Mouse (Mus musculus): ENCODE results near the gene Selenoo.

The Selenoo gene

GRCm38 (mm10) chr15:89075478-89076147 is 13.3 kb upstream of the Selenoo start:
- ATAC-seq (ENCODE audit: insufficient number of reproducible peaks, low FRiP score, low TSS enrichment) = peak; percentile 51

- ATAC-seq (ENCODE audit: insufficient number of reproducible peaks, low FRiP score, low TSS enrichment) = peak; percentile 19; the same call in 1 of the 2 replicates
Measured at GRCm38 (mm10) chr15:89076156-89076731, 12.6 kb upstream of the Selenoo start.

- no peak for ATAC-seq (ENCODE audit: insufficient number of reproducible peaks, low FRiP score, low TSS enrichment)
Measured at GRCm38 (mm10) chr15:89078208-89078836, 10.6 kb upstream of the Selenoo start.

- ATAC-seq (ENCODE audit: insufficient number of reproducible peaks, low FRiP score, low TSS enrichment) = no peak
Measured at GRCm38 (mm10) chr15:89083906-89084305, 5.0 kb upstream of the Selenoo start.

- ATAC-seq (ENCODE audit: insufficient number of reproducible peaks, low FRiP score, low TSS enrichment) = no peak
Measured at GRCm38 (mm10) chr15:89084826-89085225, 4.1 kb upstream of the Selenoo start.

- peak; percentile 53; the same call in 1 of the 2 replicates for ATAC-seq (ENCODE audit: insufficient number of reproducible peaks, low FRiP score, low TSS enrichment)
Measured at GRCm38 (mm10) chr15:89089248-89090051, 566 bp downstream of the Selenoo start.

GRCm38 (mm10) chr15:89090662-89091061 is 1.8 kb downstream of the Selenoo start:
- ATAC-seq (ENCODE audit: insufficient number of reproducible peaks, low FRiP score, low TSS enrichment) = no peak

GRCm38 (mm10) chr15:89092181-89092580 is 3.3 kb downstream of the Selenoo start:
- ATAC-seq (ENCODE audit: insufficient number of reproducible peaks, low FRiP score, low TSS enrichment) = no peak

- ATAC-seq (ENCODE audit: insufficient number of reproducible peaks, low FRiP score, low TSS enrichment) = no peak
Measured at GRCm38 (mm10) chr15:89097450-89097849, 8.6 kb downstream of the Selenoo start.

- ATAC-seq (ENCODE audit: insufficient number of reproducible peaks, low FRiP score, low TSS enrichment) = peak; percentile 43
Measured at GRCm38 (mm10) chr15:89098616-89099015, 9.7 kb downstream of the Selenoo start.

- ATAC-seq (ENCODE audit: insufficient number of reproducible peaks, low FRiP score, low TSS enrichment) = no peak
Measured at GRCm38 (mm10) chr15:89100823-89101222, 11.9 kb downstream of the Selenoo start.

- ATAC-seq (ENCODE audit: insufficient number of reproducible peaks, low FRiP score, low TSS enrichment) = no peak
Measured at GRCm38 (mm10) chr15:89102646-89103045, 13.8 kb downstream of the Selenoo start.

GRCm38 (mm10) chr15:89103921-89104320 is 15.0 kb downstream of the Selenoo start:
- peak; percentile 28; the same call in 1 of the 2 replicates for ATAC-seq (ENCODE audit: insufficient number of reproducible peaks, low FRiP score, low TSS enrichment)

- ATAC-seq (ENCODE audit: insufficient number of reproducible peaks, low FRiP score, low TSS enrichment) = peak; percentile 67
Measured at GRCm38 (mm10) chr15:89104425-89104824, 15.5 kb downstream of the Selenoo start.

GRCm38 (mm10) chr15:89106073-89106472 is 17.2 kb downstream of the Selenoo start:
- peak; percentile 59 for ATAC-seq (ENCODE audit: insufficient number of reproducible peaks, low FRiP score, low TSS enrichment)

GRCm38 (mm10) chr15:89106976-89107375 is 18.1 kb downstream of the Selenoo start:
- no peak for ATAC-seq (ENCODE audit: insufficient number of reproducible peaks, low FRiP score, low TSS enrichment)

- ATAC-seq (ENCODE audit: insufficient number of reproducible peaks, low FRiP score, low TSS enrichment) = peak; percentile 23; the same call in 1 of the 2 replicates
Measured at GRCm38 (mm10) chr15:89110147-89110546, 21.3 kb downstream of the Selenoo start.

GRCm38 (mm10) chr15:89118007-89118406 is 29.1 kb downstream of the Selenoo start:
- ATAC-seq (ENCODE audit: insufficient number of reproducible peaks, low FRiP score, low TSS enrichment) = no peak

- peak; percentile 69 for ATAC-seq (ENCODE audit: insufficient number of reproducible peaks, low FRiP score, low TSS enrichment)
Measured at GRCm38 (mm10) chr15:89122649-89123366, 33.9 kb downstream of the Selenoo start, which contains the start of gene Tubgcp6. Tubgcp6 (minus strand) TSS chr15:89123112.

- ATAC-seq (ENCODE audit: insufficient number of reproducible peaks, low FRiP score, low TSS enrichment) = no peak
Measured at GRCm38 (mm10) chr15:89123595-89123994, 34.7 kb downstream of the Selenoo start.
